Mouse (Mus musculus) liver, adult 10 weeks (tissue): ENCODE measurements around the gene Iqcd. TPM values are rescaled to one million over a fixed set of nuclear protein-coding genes. Genes with fewer than 3 reads are reported as not detected.

ENCODE experiments used
- polyA plus RNA-seq: library from polyadenylated mRNA; stranded (reverse); fragments of 350-450 nt; fragmentation: Illumina TruSeq; extraction: RNeasy Lipid Tissue Mini Kit (QIAGEN cat#74804); gene quantifications from one replicate; pipeline ENCODE4 v1.2.3, GENCODE M21; 2014; ENCODE audit warnings: low read depth, low replicate concordance

Iqcd gene
- not detected for polyA plus RNA-seq

DNA sequence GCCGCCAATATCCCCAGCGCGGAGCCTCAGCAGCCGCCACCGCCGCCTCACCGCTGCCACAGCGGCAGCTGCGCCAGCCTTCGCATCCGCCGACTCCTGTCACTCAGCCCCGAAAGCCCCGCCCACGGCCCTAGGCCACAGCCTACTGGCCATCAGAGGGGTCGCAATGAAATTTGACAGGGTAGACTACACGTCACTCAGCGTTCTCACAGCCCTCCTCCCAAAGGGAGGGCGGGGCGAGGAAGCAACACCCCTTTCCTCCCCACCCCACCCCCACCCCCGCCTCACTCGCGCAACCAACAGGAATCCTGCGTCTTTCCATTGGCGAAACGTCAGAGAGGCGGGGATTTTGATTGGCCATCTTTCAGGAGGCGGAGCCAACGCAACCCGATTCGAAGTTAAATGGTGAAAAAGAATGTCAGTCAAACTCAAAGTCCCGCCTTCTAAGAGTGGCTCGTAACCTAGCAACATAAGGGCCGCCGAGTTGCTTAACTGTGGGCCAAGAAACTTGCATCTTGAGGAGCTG is at the start of gene Iqcd, which contains the start of gene Tpcn1:
Gene Iqcd (plus strand): TSS at position 448 of the 526 bp plus-strand sequence.
Gene Tpcn1 (minus strand): TSS at position 105 of the 526 bp plus-strand sequence.

DNA sequence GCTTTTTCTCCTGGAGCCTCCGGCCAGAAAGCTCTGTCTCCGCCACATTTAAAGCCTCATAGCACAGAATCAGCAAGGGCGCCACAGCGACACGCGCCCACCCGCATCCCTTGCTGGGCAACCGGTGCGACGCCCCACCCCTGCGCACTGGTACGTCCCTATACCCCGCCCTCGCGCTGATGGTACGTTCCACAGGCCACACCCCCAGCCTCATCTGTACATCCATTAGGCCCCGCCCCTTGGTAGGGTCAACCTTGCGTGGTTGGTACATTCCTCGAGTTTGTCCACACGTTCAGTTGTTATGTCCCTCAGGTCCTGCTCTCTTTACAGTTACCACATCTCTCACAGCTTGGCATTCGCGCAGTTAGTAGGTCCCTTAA is 23.6 kb downstream of the Iqcd start, which contains the start of the genes Rita1 and Ddx54:
Gene Rita1 (minus strand): TSS at position 148 of the 380 bp plus-strand sequence.
Gene Ddx54 (plus strand): TSS at position 298 of the 380 bp plus-strand sequence.

DNA sequence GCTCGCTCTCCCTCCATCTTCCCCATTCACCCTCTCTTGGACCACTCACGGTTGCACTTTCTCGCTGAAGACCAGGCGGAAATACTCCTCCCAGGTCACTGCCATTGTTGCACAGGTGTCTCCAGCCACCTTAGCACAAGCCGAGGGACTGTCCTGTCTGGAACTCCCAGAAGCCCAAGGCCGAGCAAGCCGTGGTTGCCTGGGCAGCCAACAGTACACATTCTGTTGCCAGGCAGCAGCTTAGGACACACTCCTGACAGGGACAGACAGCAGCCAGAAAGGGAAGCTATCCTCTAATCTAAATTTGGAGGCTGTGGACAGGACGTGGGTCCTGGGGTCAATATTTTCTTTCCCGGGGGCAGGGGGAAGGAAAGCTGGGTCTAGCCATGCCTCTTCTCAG is 45.3 kb downstream of the Iqcd start, which contains the start of gene Cfap73:
Gene Cfap73 (minus strand): TSS at position 105 of the 400 bp plus-strand sequence.

GRCm38 (mm10) chr5:120648569-120649373 is 60.0 kb downstream of the Iqcd start, which contains the start of gene Rasal1:
Rasal1 (plus strand) TSS chr5:120648812.

Other genes with a start within 250 kb of the Iqcd start
- not detected for gene Lhx5, start 157.3 kb upstream of the Iqcd start, polyA plus RNA-seq
- not detected for gene Sdsl, start 116.2 kb upstream of the Iqcd start, polyA plus RNA-seq
- 10.3 TPM for gene Sds, start 112.5 kb upstream of the Iqcd start, polyA plus RNA-seq
- gene Plbd2, start 85.4 kb upstream of the Iqcd start, polyA plus RNA-seq, result 1.8 TPM
- 3.3 TPM for gene Slc8b1, start 77.8 kb upstream of the Iqcd start, polyA plus RNA-seq
- gene Tpcn1, start 343 bp upstream of the Iqcd start, polyA plus RNA-seq, result 4.7 TPM
- 0.64 TPM for gene Rita1, start 23.6 kb downstream of the Iqcd start, polyA plus RNA-seq
- 0.61 TPM for gene Ddx54, start 23.7 kb downstream of the Iqcd start, polyA plus RNA-seq
- not detected for gene Cfap73, start 45.2 kb downstream of the Iqcd start, polyA plus RNA-seq
- gene Rasal1, start 59.8 kb downstream of the Iqcd start, polyA plus RNA-seq, result not detected
- gene Dtx1, start 122.9 kb downstream of the Iqcd start, polyA plus RNA-seq, result not detected
- 1.4 TPM for gene Oas2, start 160.8 kb downstream of the Iqcd start, polyA plus RNA-seq
- 0.29 TPM for gene Oas3, start 188.6 kb downstream of the Iqcd start, polyA plus RNA-seq
- gene Oas1e, start 206.5 kb downstream of the Iqcd start, polyA plus RNA-seq, result not detected
- not detected for gene Oas1c, start 223.5 kb downstream of the Iqcd start, polyA plus RNA-seq